Mouse (Mus musculus) heart, embryonic 16.5 days (tissue): ENCODE results near the gene Psat1. TPM values are rescaled to one million over a fixed set of nuclear protein-coding genes. Genes with fewer than 3 reads are reported as not detected.
A peak's percentile ranks its signal among the peaks of the same experiment; 100 is the strongest.

Source experiments
- ATAC-seq: fragments of 200-750 bp; cut with Nextera tagmentation; replicated peaks from 2 replicates; pipeline ENCODE4 v1.8.0; 2017; ENCODE audit warnings: moderate number of reproducible peaks; ENCODE audit not compliant: insufficient read depth, low FRiP score; ENCODE audit errors: extremely low read depth
- H3K27ac ChIP-seq: fragments of 300-500 bp; sonication (generic); 2 replicates; pipeline ENCODE4 v1.5.1; 2014; ENCODE audit warnings: mild to moderate bottlenecking, low read length, control low read depth, moderate library complexity
- H3K27me3 ChIP-seq: fragments of 300-500 bp; sonication (generic); 2 replicates; pipeline ENCODE4 v1.6.1; 2014; ENCODE audit warnings: low read length, mixed read lengths; ENCODE audit not compliant: control insufficient read depth, insufficient read depth
- H3K36me3 ChIP-seq: fragments of 300-500 bp; sonication (generic); 2 replicates; pipeline ENCODE4 v1.6.1; 2014; ENCODE audit not compliant: control insufficient read depth, insufficient read depth
- H3K4me1 ChIP-seq: fragments of 300-500 bp; sonication (generic); 2 replicates; pipeline ENCODE4 v1.6.1; 2014; ENCODE audit warnings: low read length, mixed read lengths; ENCODE audit not compliant: control insufficient read depth, insufficient read depth
- H3K4me2 ChIP-seq: fragments of 300-500 bp; sonication (generic); 2 replicates; pipeline ENCODE4 v1.6.1; 2014; ENCODE audit warnings: low read depth, mild to moderate bottlenecking, control low read depth, low read length
- H3K4me3 ChIP-seq: fragments of 300-500 bp; sonication (generic); 2 replicates; pipeline ENCODE4 v1.5.1; 2014; ENCODE audit warnings: mild to moderate bottlenecking, control low read depth, low read length
- H3K9ac ChIP-seq: fragments of 300-500 bp; sonication (generic); 2 replicates; pipeline ENCODE4 v1.6.1; 2014; ENCODE audit warnings: low read length, control low read depth
- H3K9me3 ChIP-seq: fragments of 300-500 bp; sonication (generic); replicated peaks from 2 replicates; pipeline ENCODE4 v1.6.1; 2016; ENCODE audit warnings: low read length; ENCODE audit not compliant: control insufficient read depth
- WGBS: fragments of 180-500 bp; shearing (Covaris S2); extraction: QIAGEN DNeasy Blood & Tissue Kit; methylation state at CpG from one replicate; pipeline ENCODE4 v1.1.7; 2014; 5-methylcytosine and 5-hydroxymethylcytosine counted together
- polyA plus RNA-seq: library from polyadenylated mRNA; unstranded; fragments of >200 nt; fragmentation: Nextera tagmentation; extraction: Ambion mirVana; gene quantifications from 2 replicates; pipeline ENCODE4 v1.2.1, GENCODE M21; 2015

Gene Psat1
- polyA plus RNA-seq, 1 experiment from 2014 or later: 80.9 TPM

GRCm38 (mm10) chr19:15965082-15965481 is 17.9 kb upstream of the Psat1 start:
- no peak overlapping the region for H3K27ac ChIP-seq
- H3K9me3 ChIP-seq: no peaks in the 10 kb centered on the region
- no peak overlapping the region for H3K4me3 ChIP-seq
- H3K27me3 ChIP-seq: no peaks in the 10 kb centered on the region
- H3K9ac ChIP-seq: no peak overlapping the region
- H3K4me2 ChIP-seq: no peak overlapping the region
- H3K4me1 ChIP-seq: no peaks in the 10 kb centered on the region
- peak; percentile 65; the same call in 1 of the 2 replicates for ATAC-seq
- H3K36me3 ChIP-seq: peaks cover 3% of the 10 kb centered on the region; the same call in 1 of the 2 replicates
- 52% methylated on average over 3 of the region's 3 CpGs for WGBS

- Histone ChIP-seq H3K27me3 (no peaks in the 10 kb centered on the region), H3K27ac (no peak overlapping the region), H3K4me2 (no peak overlapping the region), H3K4me1 (no peaks in the 10 kb centered on the region), H3K36me3 (peaks cover 4% of the 10 kb centered on the region), H3K9ac (no peak overlapping the region), H3K9me3 (no peaks in the 10 kb centered on the region), H3K4me3 (no peak overlapping the region)
- WGBS: 90% methylated on average over 7 of the region's 7 CpGs
- no peak for ATAC-seq
These were observed 17.4 kb upstream of the Psat1 start for GRCm38 (mm10) chr19:15964533-15964932.

- Histone ChIP-seq H3K36me3 (peaks cover 8% of the 10 kb centered on the region), H3K9me3 (no peaks in the 10 kb centered on the region), H3K27ac (no peak overlapping the region), H3K27me3 (no peaks in the 10 kb centered on the region), H3K4me3 (no peak overlapping the region), H3K9ac (no peak overlapping the region), H3K4me2 (no peak overlapping the region), H3K4me1 (no peaks in the 10 kb centered on the region)
- WGBS: 85% methylated on average over 17 of the region's 17 CpGs
- ATAC-seq: no peak
These were observed 16.0 kb upstream of the Psat1 start for GRCm38 (mm10) chr19:15963011-15963695.

GRCm38 (mm10) chr19:15962313-15962712 is 15.2 kb upstream of the Psat1 start:
- no peak; the same call in 1 of the 2 replicates for ATAC-seq
- H3K4me2 ChIP-seq: no peak overlapping the region
- H3K4me1 ChIP-seq: no peaks in the 10 kb centered on the region
- 58% methylated on average over 13 of the region's 13 CpGs for WGBS
- no peaks in the 10 kb centered on the region for H3K9me3 ChIP-seq
- H3K36me3 ChIP-seq: peaks cover 8% of the 10 kb centered on the region
- no peaks in the 10 kb centered on the region for H3K27me3 ChIP-seq
- no peak overlapping the region for H3K4me3 ChIP-seq
- no peak overlapping the region for H3K27ac ChIP-seq
- H3K9ac ChIP-seq: no peak overlapping the region

- no peak overlapping the region for H3K27ac ChIP-seq
- H3K9ac ChIP-seq: no peak overlapping the region
- H3K27me3 ChIP-seq: no peaks in the 10 kb centered on the region
- ATAC-seq: no peak; the same call in 1 of the 2 replicates
- H3K9me3 ChIP-seq: no peaks in the 10 kb centered on the region
- H3K36me3 ChIP-seq: peaks cover 3% of the 10 kb centered on the region
- WGBS: 63% methylated on average over 3 of the region's 3 CpGs
- no peak overlapping the region for H3K4me2 ChIP-seq
- H3K4me3 ChIP-seq: no peak overlapping the region
- H3K4me1 ChIP-seq: no peaks in the 10 kb centered on the region
These were observed 3.1 kb upstream of the Psat1 start for GRCm38 (mm10) chr19:15950225-15950624.

GRCm38 (mm10) chr19:15948867-15949266 is 1.7 kb upstream of the Psat1 start:
- Histone ChIP-seq H3K4me3 (no peak overlapping the region), H3K27me3 (no peaks in the 10 kb centered on the region), H3K36me3 (no peaks in the 10 kb centered on the region), H3K9ac (no peak overlapping the region), H3K4me1 (no peaks in the 10 kb centered on the region), H3K27ac (no peak overlapping the region), H3K9me3 (no peaks in the 10 kb centered on the region), H3K4me2 (no peak overlapping the region)
- ATAC-seq: no peak
- 80% methylated on average over 1 of the region's 1 CpGs for WGBS

GRCm38 (mm10) chr19:15948426-15948825 is 1.3 kb upstream of the Psat1 start:
- 84% methylated on average over 7 of the region's 7 CpGs for WGBS
- Histone ChIP-seq H3K4me3 (no peak overlapping the region), H3K9me3 (no peaks in the 10 kb centered on the region), H3K9ac (no peak overlapping the region), H3K27ac (no peak overlapping the region), H3K4me1 (no peaks in the 10 kb centered on the region), H3K36me3 (no peaks in the 10 kb centered on the region), H3K4me2 (no peak overlapping the region), H3K27me3 (no peaks in the 10 kb centered on the region)
- no peak for ATAC-seq

GRCm38 (mm10) chr19:15946663-15947062 is 474 bp downstream of the Psat1 start:
- no peak overlapping the region for H3K4me2 ChIP-seq
- no peak overlapping the region for H3K4me3 ChIP-seq
- no peaks in the 10 kb centered on the region for H3K27me3 ChIP-seq
- H3K27ac ChIP-seq: no peak overlapping the region
- ATAC-seq: no peak
- no peaks in the 10 kb centered on the region for H3K36me3 ChIP-seq
- H3K4me1 ChIP-seq: no peaks in the 10 kb centered on the region
- no peak overlapping the region for H3K9ac ChIP-seq
- 60% methylated on average over 10 of the region's 10 CpGs for WGBS
- no peaks in the 10 kb centered on the region for H3K9me3 ChIP-seq

- Histone ChIP-seq H3K36me3 (no peaks in the 10 kb centered on the region), H3K4me2 (no peak overlapping the region), H3K4me1 (no peaks in the 10 kb centered on the region), H3K27me3 (no peaks in the 10 kb centered on the region), H3K9ac (no peak overlapping the region), H3K4me3 (no peak overlapping the region), H3K27ac (no peak overlapping the region), H3K9me3 (no peaks in the 10 kb centered on the region)
- ATAC-seq: no peak
- 80% methylated on average over 7 of the region's 7 CpGs for WGBS
These were observed 4.1 kb downstream of the Psat1 start for GRCm38 (mm10) chr19:15943117-15943423.
